Mouse (Mus musculus): ENCODE data around the gene Gm6309. TPM values are rescaled to one million over a fixed set of nuclear protein-coding genes. Genes with fewer than 3 reads are reported as not detected.
"Not testable (repeated sequence)": the region's sequence is repeated elsewhere in the genome, so short reads cannot be mapped to it uniquely, and the experiment has no call there.

Gene Gm6309
- not detected in 2 replicates for polyA plus RNA-seq (2012; rRNA removed)

DNA sequence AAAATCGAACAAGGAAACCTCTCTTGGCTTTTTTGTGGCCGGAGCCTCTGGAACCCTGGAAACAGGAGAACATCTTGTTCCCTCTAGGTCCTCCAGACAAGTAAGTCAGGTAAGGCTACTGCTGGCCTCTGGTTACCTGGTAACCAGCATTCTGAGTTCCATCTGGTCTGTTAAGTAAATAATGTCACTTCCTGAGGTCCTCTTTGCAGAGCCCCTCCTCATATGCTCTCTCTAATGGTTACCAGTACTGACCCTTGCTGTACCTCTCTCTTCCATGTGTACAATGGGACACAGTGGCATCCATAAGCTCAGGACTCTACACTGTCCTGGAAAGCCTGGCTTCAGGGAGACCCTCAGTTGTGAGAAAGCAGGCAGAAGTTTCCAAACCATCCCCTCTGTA is at the start of gene Gm6309:
TSS of gene Gm6309 (minus strand) at position 101 of the 400 bp plus-strand sequence.
- DNase-seq (ENCODE audit: extremely low spot score in 1 of 2, low spot score in 1 of 2), result not testable (repeated sequence)

DNA sequence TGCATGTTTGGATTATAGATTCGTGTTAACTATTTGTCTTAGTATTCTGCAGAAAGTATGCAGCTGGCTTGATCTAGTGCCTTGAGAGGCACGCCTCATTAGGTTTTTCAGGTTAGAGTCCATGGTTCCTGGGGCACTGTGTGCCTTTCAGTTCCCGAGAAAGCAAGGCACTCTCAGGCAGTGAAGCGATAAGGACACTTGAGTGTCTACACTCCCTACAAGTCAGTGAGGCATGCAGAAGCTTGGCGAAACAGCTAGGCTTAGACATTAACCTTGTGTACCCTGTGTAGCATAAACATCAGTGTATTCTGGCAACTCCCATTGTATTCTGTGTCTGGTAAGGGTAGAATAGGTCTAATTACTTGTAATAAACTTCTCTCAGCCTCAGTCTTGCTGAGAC is 35.0 kb upstream of the Gm6309 start:
- no peak for DNase-seq (ENCODE audit: extremely low spot score in 1 of 2, low spot score in 1 of 2)

- no peak for DNase-seq (ENCODE audit: extremely low spot score in 1 of 2, low spot score in 1 of 2)
Measured at GRCm38 (mm10) chr5:146203921-146204320, 33.4 kb upstream of the Gm6309 start.

- DNase-seq (ENCODE audit: extremely low spot score in 1 of 2, low spot score in 1 of 2), result no peak
Measured at GRCm38 (mm10) chr5:146200580-146200979, 30.1 kb upstream of the Gm6309 start.

DNA sequence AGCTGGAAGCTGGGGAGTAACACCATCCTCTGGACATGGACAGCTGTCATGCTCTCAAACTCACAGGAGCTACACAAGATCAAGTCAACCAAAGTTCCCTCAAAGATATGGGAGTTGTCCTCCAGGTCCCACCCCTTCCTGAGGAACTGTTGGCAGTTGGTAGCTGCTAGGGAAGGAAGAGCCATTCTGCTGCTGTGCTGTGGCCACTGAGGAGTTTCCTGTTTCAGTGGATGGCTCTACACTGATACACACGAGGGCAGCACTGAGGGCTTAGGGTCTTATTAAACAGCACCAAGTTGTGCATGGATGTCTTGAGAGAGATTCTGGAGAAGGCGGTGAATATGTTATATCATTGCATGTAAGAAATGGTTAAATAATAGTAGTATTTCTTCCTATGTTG is 29.0 kb upstream of the Gm6309 start:
- DNase-seq (ENCODE audit: extremely low spot score in 1 of 2, low spot score in 1 of 2), result no peak

DNA sequence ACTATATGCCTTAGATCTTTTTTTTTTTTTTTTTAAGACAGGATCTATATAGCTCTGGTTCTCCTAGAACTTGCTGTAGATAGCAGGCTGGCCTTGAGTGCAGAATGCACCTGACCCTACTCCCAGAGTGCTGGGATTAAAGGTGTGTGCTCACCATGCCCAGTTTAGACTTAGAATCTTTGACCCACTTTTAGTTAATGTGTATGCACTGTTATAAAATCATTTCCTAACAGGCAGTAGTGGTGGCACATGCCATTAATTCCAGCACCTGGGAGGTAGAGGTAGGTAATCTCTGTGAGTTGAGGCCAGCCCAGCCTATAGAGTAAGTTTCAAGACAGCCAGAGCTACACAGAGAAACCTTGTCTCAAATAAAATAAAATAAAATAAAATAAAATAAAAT is 28.6 kb upstream of the Gm6309 start:
- DNase-seq (ENCODE audit: extremely low spot score in 1 of 2, low spot score in 1 of 2), result no peak

DNA sequence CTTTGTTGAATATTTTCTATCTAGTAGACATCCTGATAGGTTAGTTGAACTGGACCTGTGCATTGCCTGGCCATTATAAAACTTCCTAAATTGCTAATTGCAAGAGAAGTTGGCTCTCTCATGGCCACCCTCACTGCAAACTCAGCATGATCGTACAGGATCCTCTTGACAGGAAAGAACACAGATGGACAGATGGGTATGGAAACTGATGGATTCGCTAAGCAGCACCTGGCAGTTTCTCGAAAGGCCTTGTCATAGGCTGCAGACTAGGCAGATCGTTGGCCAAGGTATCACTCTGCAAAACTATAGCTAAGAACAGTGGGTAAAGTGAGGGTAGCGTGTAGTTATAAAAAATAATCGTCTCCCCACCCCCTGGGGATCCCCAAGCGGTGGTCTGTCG is 22.8 kb upstream of the Gm6309 start:
- DNase-seq (ENCODE audit: extremely low spot score in 1 of 2, low spot score in 1 of 2), result no peak

- no peak for DNase-seq (ENCODE audit: extremely low spot score in 1 of 2, low spot score in 1 of 2)
Measured at GRCm38 (mm10) chr5:146190501-146191269, 20.2 kb upstream of the Gm6309 start.

DNA sequence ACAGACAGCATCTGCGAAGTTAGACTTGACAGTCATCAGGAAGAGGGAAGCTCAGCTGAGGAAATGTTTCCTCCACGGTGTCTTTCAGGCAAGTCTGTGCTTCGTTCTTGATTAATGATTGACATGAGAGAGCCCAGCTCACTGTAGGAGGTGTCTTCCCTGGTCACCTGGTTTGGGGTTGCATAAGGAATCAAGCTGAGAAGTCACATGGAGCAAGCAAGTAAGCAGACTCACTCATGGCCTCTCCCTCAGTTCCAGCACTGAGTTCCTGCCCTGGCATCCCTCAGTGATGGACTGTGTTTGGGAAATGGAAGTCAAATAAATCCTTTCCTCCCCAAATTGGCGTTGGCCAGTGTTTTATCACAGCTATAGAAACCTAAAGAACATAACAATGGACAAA is 19.6 kb upstream of the Gm6309 start:
- DNase-seq (ENCODE audit: extremely low spot score in 1 of 2, low spot score in 1 of 2), result no peak

- no peak for DNase-seq (ENCODE audit: extremely low spot score in 1 of 2, low spot score in 1 of 2)
Measured at GRCm38 (mm10) chr5:146188712-146189111, 18.2 kb upstream of the Gm6309 start.

- no peak for DNase-seq (ENCODE audit: extremely low spot score in 1 of 2, low spot score in 1 of 2)
Measured at GRCm38 (mm10) chr5:146188144-146188543, 17.6 kb upstream of the Gm6309 start.

DNA sequence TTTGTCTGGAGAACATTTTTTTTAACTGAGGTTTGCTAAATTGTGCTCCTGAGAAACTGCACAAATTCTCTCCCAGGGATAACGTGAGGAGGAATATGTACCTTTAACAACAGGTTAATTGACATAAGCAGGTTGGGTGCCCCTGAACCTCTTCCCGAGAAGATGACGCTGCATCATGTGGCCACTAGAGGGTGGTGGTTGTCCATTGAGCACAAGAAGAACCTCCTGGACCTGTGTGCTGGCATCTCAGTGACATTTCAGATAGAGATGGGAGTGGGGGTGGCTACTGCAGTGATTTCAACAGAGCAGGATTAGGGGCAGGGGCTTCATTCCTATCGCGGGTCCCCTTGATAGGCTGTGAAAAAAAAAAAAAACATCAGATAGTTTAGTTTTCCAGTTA is 16.9 kb upstream of the Gm6309 start:
- DNase-seq (ENCODE audit: extremely low spot score in 1 of 2, low spot score in 1 of 2), result peak in 1 of 2 experiments; percentile 75

DNA sequence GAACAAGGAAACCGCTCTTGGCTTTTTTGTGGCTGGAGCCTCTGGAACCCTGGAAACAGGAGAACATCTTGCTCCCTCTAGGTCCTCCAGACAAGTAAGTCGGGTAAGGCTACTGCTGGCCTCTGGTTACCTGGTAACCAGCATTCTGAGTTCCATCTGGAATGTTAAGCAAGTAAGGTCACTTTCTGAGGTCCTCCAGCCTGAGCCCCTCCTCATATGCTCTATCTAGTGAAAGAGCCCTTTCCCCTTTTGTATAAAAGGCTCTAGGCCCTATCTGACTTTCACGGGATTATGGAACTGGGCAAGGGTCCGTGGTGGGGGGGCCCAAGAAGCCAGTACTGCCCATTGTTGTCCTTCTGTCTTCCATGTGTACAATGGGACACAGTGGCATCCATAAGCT is 14.7 kb upstream of the Gm6309 start, which contains the start of gene 1700001J03Rik:
TSS of gene 1700001J03Rik (minus strand) at position 101 of the 400 bp plus-strand sequence.
- not testable (repeated sequence) for DNase-seq (ENCODE audit: extremely low spot score in 1 of 2, low spot score in 1 of 2)

GRCm38 (mm10) chr5:146172744-146173143 is 2.2 kb upstream of the Gm6309 start:
- peak in 1 of 2 experiments; percentile 24 for DNase-seq (ENCODE audit: extremely low spot score in 1 of 2, low spot score in 1 of 2)

GRCm38 (mm10) chr5:146160439-146160838 is 10.1 kb downstream of the Gm6309 start, which contains the start of gene Gm5565:
Gene Gm5565, minus strand, starts transcription at chr5:146160539.
- not testable (repeated sequence) for DNase-seq (ENCODE audit: extremely low spot score in 1 of 2, low spot score in 1 of 2)

DNA sequence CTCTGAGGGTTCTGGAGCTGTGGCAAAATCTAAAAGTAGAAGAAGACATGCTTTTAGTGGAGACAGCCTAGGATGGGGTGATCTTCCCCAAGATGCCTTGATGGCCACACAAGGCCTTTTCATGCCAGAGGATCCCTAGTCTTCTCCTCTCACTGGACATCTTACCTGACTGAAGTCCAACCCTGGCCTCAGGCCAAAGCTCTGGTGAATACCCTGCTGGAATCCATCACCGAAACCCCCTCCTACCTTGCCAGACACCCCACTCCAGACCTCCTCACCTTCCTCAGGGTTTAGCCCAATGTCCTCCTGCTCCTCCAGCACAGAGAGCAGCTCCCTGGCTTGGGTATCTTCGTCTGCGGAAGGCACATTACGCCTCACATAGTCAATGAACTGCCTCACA is 12.2 kb downstream of the Gm6309 start:
- DNase-seq (ENCODE audit: extremely low spot score in 1 of 2, low spot score in 1 of 2), result not testable (repeated sequence)

DNA sequence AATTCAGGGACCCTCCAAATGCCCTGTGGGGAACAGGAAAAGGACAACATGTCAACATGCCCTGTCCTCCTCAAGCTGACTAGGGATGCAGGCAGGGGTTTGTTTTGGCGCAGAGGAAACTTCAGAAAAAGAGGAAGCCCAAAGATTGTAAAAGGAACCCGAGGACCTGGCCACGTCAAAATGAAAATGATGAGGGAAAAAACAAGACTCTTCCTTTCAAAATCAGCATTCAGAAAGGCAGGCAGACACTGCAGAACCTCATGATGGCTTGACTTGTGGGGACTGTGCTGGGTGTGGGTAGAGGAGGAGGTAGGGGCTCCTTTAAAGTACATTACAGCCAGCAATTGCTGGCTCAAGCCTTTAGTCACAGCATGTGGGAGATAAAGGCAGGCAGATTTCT is 20.1 kb downstream of the Gm6309 start:
- no peak for DNase-seq (ENCODE audit: extremely low spot score in 1 of 2, low spot score in 1 of 2)

DNA sequence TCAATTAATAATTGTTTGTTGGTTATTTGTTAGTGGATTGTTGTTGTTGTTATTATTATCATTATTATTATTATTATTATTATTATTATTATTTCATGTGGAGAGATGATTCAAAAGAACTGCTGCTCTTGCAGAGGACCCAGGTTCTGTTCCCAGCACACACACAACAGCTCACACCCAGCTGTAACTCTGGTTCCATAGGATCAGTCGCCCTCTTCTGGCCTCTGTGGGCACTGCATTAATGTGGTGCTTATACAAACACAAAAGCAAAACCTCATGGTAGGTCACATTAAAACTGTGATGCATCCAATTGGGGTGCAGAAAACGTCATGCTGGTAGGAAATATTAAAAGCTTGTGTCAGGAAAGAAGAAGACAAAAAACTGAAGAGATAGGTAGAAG is 22.6 kb downstream of the Gm6309 start:
- no peak for DNase-seq (ENCODE audit: extremely low spot score in 1 of 2, low spot score in 1 of 2)
